Mouse (Mus musculus) frontal cortex, postnatal 36 days (tissue): Measurements from ENCODE around the gene Abcc8.
A peak's percentile ranks its signal among the peaks of the same experiment; 100 is the strongest.

Experiments
- DNase-seq, 2 experiments: peaks; one replicate each; pipeline ENCODE4 v3.0.0; 2022; ENCODE audit warnings: low spot score in 2 of 2

Abcc8 gene

GRCm38 (mm10) chr7:46110079-46110478 is 69.8 kb downstream of the Abcc8 start:
- DNase-seq: no peak

GRCm38 (mm10) chr7:46105484-46105883 is 74.3 kb downstream of the Abcc8 start:
- no peak for DNase-seq

- DNase-seq: peak in 1 of 2 experiments; percentile 19
These were observed 75.4 kb downstream of the Abcc8 start for GRCm38 (mm10) chr7:46104256-46104915.

- no peak for DNase-seq
These were observed 76.1 kb downstream of the Abcc8 start for GRCm38 (mm10) chr7:46103771-46104170.

DNA sequence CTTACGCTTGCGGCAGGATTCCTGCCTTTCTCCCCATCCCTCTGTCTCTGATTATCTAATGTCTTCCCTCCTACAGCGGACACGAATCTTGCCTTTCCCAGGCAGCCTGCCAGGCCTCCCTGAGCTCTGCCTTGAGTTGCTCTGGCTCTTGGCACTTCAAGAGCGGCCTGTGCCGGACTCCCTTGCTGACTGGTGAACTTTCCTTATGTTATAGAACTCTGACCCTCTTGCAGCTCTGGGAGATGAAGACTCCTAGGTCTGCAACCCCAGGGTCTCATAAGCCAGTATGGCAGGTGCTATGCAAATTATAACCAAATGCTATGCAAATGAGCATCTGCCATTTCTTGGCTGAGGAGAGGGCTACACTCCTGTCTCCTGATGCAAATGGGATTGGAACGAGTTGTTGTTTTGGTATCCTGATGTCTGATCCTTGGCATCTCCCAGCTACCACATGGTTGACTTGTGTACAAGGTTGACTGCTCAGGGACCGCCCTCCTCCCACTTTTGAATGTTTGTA is 76.7 kb downstream of the Abcc8 start:
- peak; percentile 68 to 79 for DNase-seq

DNA sequence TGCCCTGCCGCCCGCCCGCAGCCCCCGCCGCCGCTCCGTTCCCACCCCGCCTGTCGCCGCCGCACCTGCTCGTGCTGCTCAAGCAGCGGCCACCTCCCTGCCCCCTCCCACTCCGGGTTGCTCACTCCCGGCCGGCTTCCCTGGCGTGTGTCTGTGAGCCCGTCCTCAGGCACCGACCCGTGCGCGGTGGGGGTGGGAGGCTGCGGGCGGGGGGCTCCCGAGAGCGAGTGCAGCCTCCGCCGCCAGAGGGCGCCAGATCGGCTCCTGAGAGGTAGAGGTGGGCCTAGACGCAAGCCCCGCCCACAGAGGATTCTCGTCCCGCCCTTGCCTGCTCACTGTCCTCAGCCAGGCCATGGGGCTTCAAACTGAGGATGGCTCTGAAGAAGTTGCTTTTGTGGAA is 79.3 kb downstream of the Abcc8 start, which contains the start of gene Kcnj11:
Kcnj11 (minus strand) TSS at position 202 of the 400 bp plus-strand sequence.
- DNase-seq: peak; percentile 72 to 79

DNA sequence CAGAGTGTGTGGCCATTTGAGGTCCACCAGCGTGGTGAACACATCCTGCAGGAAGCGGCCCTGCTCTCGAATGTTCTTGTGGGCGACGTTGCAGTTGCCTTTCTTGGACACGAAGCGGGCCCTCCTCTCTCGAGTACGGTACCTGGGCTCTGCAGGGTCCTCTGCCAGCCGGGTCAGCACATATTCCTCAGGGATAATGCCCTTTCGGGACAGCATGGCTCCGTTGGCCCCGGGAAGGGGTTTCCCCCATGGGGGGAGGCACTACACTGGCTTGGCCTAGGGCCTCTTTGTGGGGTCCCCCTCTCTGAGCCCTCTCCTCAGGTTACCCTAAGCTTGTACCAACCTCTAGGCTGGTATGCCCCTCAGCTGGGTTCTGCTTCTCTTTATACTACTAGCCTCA is 80.2 kb downstream of the Abcc8 start:
- peak in 1 of 2 experiments; percentile 17 for DNase-seq

GRCm38 (mm10) chr7:46098919-46099286 is 80.9 kb downstream of the Abcc8 start:
- DNase-seq: no peak

DNA sequence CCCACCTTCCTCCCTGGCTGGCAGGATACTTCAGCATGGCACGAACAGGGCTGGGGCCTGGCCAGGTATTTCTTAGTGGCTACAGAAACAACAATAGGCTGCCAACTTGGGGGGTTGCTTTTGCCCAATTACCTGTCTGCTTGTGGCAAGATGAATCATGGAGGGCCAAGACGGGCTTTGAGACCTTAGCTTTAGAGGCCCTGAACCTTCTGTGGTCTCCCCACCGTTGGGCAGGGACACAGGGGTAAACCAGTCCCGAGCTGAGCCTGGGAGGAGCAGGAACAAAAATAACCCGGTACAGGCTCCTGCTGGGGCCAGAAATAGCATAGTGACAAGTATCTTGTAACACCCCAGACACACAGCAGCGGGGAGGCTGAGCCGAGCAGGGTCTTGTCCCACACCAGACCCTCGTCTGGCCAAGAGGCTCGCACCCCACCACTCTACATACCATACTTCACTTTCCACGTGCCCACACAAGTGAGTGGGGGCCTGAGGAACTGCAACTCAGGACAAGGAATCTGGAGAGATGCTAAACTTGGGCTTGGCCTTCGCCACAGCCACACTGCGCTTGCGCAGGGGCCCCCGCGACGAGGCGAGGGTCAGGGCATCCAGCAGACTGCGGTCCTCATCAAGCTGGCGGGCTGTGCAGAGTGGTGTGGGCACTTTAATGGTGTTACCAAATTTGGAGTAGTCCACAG is 81.5 kb downstream of the Abcc8 start:
- peak; percentile 42 to 62 for DNase-seq

GRCm38 (mm10) chr7:46097319-46097783 is 82.5 kb downstream of the Abcc8 start:
- no peak for DNase-seq

DNA sequence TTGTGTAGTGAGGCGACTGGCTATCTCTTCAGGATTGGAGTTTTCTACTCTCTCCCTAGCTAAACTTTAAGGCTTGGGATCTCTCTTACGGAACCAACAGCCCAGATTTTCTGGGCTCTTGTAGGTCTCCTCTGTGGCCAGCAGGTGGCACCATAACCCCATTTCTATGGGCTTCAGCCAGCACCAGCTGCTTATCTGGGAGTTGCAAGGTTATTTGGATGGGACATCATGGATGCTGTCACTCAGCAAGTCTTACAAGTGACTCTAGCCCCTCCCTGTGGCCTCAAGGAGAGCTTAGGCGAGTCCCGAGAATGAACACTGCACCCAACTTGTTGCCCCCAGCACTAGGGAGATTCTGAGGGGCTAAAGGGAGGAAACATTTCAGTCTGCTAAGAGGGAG is 83.7 kb downstream of the Abcc8 start:
- peak; percentile 66 to 75 for DNase-seq

- DNase-seq: no peak
These were observed 87.0 kb downstream of the Abcc8 start for GRCm38 (mm10) chr7:46092803-46093202.

GRCm38 (mm10) chr7:46088241-46088640 is 91.6 kb downstream of the Abcc8 start:
- DNase-seq: no peak

DNA sequence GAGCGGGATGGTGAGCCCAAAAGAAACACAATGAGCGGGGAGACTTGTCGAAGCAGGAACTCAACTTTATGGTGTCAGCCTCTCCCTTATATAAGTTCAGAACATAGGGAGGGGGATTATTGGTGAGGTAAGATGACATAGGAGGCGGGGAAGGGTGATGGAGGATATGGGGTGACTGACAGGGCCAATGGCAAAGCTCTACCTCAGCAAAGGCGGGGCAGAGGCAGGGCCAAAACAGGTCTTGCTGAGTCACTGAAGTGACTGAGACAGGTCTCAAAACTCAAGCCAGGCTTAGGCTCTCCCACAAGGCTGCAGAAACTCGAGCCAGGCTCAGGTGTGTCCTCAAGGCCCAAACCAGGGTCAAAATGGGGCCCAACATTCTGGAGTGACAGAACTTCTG is 93.5 kb downstream of the Abcc8 start:
- no peak for DNase-seq

- no peak for DNase-seq
These were observed 94.9 kb downstream of the Abcc8 start for GRCm38 (mm10) chr7:46084839-46085513.

DNA sequence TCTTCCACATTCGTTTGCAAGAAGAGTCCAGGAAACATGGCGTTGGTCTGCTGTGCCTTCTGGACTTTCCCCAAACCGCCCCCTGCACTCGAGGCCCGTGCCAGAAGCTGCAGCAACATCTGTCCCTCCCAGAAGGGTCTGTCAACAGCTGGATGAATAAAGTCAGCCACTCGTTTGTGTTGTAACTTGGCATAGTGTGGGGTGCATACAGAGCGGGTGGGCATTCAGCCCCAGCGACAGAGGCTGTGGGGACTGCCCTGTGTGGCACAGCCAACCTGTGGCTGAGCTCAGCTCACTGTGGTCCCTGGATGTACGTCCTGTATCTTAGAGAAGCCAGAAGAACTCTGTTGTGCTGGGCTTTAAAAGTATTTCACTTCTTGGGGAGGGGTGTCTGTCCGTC is 95.8 kb downstream of the Abcc8 start:
- no peak for DNase-seq

- no peak for DNase-seq
These were observed 102.2 kb downstream of the Abcc8 start for GRCm38 (mm10) chr7:46077675-46078074.

DNA sequence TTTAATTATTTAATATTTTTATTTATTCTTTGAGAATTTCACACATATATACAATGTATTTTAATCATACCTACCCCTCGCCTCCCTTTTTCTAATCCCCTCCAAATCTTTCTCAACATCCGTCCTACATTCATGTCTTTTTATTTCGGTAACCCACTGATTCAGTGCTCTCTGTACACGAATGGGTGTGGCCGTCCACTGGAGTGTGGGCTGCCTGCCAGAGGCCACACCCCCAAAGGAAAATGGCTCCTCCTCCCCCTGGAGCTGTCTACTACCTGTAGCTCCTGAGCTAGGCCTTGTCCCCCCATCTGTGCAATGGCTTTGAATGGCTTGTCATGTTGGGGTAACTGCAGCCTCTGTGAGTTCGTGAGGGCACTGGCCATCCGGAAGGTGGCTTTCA is 103.0 kb downstream of the Abcc8 start:
- no peak for DNase-seq

GRCm38 (mm10) chr7:46068831-46069230 is 111.0 kb downstream of the Abcc8 start:
- no peak for DNase-seq

DNA sequence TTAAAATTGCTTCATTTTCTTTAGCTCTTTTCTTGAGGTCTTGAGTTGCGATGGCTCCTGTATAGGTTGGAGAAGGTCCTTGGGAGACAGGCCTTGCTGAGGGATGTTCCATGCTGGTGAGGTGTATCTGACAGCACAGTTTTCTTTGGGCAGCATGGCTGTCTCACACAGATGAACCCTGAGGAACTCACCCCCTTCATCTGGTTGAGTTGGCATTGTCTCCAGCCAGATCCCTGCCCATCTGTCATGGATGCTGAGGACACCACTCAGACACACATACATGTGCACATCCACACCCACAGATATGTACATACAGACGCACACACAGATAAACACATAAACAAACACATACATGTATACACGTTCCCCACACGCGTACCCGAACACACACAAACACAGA is 116.5 kb downstream of the Abcc8 start:
- DNase-seq: no peak

DNA sequence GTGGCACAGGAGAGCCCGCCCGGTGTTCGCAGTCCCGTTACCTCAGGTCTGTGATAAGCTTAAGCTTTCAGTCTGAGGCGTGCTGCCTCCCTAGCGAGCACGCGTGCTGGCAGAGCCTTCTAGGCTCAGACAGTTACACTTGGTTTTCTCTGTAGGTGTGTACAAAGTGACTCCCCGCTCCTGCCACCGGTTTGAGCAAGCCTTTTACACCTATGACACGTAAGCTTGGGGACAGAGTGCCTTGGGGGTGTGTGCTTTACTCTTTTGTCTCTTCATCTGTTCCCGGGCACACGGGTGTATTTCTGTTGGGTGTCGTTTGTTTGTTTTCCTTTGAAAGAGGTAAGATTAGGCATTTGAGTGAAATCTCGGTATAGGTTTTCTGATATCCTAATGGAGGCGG is 118.2 kb downstream of the Abcc8 start:
- no peak for DNase-seq

- no peak for DNase-seq
These were observed 119.1 kb downstream of the Abcc8 start for GRCm38 (mm10) chr7:46060688-46061087.

DNA sequence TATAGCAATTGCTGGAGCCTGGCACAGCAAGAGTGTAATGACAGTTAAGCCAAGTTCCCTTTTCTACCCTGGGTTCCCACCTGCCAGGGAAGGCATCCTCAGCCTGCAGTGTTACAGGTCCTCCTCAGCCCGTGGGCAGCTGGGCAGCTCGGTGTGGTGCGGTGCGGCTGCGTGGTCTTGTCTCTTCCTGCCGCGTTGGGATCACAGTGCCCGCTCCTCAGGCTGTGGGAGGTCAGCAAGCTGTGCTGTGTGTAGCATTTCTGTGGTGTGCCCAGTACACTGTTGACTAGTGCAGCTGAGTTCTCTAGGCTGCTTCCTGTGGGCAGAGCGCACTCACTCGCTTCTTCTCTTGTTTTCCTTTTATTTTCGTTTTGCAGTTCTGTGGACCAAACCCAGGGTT is 121.0 kb downstream of the Abcc8 start:
- no peak for DNase-seq
